Mouse (Mus musculus) stomach, postnatal 0 days (tissue): ENCODE measurements around the gene Brca1. TPM values are rescaled to one million over a fixed set of nuclear protein-coding genes. Genes with fewer than 3 reads are reported as not detected.
"Not testable (repeated sequence)": the region's sequence is repeated elsewhere in the genome, so short reads cannot be mapped to it uniquely, and the experiment has no call there.

Experiments used
- ATAC-seq: fragments of 200-750 bp; cut with Nextera tagmentation; 2 replicates; pipeline ENCODE4 v1.8.0; 2017; ENCODE audit not compliant: low FRiP score, low TSS enrichment
- DNase-seq: peaks from one replicate; pipeline ENCODE4 v3.0.0-alpha.2; 2016; ENCODE audit warnings: low spot score
- H3K27ac ChIP-seq: fragments of 300-500 bp; sonication (generic); replicated peaks from 2 replicates; pipeline ENCODE4 v1.5.1; 2014; ENCODE audit warnings: mild to moderate bottlenecking, control low read depth
- H3K27me3 ChIP-seq: fragments of 300-500 bp; sonication (generic); 2 replicates; pipeline ENCODE4 v1.6.1; 2014; ENCODE audit warnings: low read length; ENCODE audit not compliant: control insufficient read depth, insufficient read depth
- H3K36me3 ChIP-seq: fragments of 300-500 bp; sonication (generic); 2 replicates; pipeline ENCODE4 v1.6.1; 2014; ENCODE audit warnings: low read length, mixed read lengths; ENCODE audit not compliant: control insufficient read depth, insufficient read depth
- H3K4me1 ChIP-seq: fragments of 300-500 bp; sonication (generic); replicated peaks from 2 replicates; pipeline ENCODE4 v1.6.1; 2014; ENCODE audit warnings: antibody characterized with exemption; ENCODE audit not compliant: control insufficient read depth, insufficient read depth
- H3K4me2 ChIP-seq: fragments of 300-500 bp; sonication (generic); replicated peaks from 2 replicates; pipeline ENCODE4 v1.6.1; 2014; ENCODE audit warnings: low read depth, mild to moderate bottlenecking, control low read depth, moderate library complexity
- H3K4me3 ChIP-seq: fragments of 300-500 bp; sonication (generic); 2 replicates; pipeline ENCODE4 v1.5.1; 2014; ENCODE audit warnings: low read depth, low read length, control low read depth
- H3K9ac ChIP-seq: fragments of 300-500 bp; sonication (generic); 2 replicates; pipeline ENCODE4 v1.6.1; 2014; ENCODE audit warnings: mild to moderate bottlenecking, low read length, control low read depth, mixed read lengths
- H3K9me3 ChIP-seq: fragments of 300-500 bp; sonication (generic); 2 replicates; pipeline ENCODE4 v1.6.1; 2016; ENCODE audit warnings: low read length; ENCODE audit not compliant: control insufficient read depth
- CTCF ChIP-seq: IDR thresholded peaks from 2 replicates; pipeline ENCODE4 v1.5.1; 2016; ENCODE audit warnings: antibody characterized with exemption, low read depth, mild to moderate bottlenecking, moderate library complexity
- EP300 ChIP-seq: optimal IDR thresholded peaks from 2 replicates; pipeline ENCODE3; 2016; ENCODE audit warnings: antibody characterized with exemption
- WGBS: fragments of 180-500 bp; shearing (Covaris S2); extraction: QIAGEN DNeasy Blood & Tissue Kit; methylation state at CpG from one replicate; pipeline ENCODE4 v1.1.7; 2014; 5-methylcytosine and 5-hydroxymethylcytosine counted together
- polyA plus RNA-seq: library from polyadenylated mRNA; unstranded; fragments of >200 nt; fragmentation: Nextera tagmentation; extraction: Ambion mirVana; gene quantifications from 2 replicates; pipeline ENCODE4 v1.2.1, GENCODE M21; 2015

Brca1 gene
- polyA plus RNA-seq, 1 experiment from 2014 or later: 2.5 TPM

DNA sequence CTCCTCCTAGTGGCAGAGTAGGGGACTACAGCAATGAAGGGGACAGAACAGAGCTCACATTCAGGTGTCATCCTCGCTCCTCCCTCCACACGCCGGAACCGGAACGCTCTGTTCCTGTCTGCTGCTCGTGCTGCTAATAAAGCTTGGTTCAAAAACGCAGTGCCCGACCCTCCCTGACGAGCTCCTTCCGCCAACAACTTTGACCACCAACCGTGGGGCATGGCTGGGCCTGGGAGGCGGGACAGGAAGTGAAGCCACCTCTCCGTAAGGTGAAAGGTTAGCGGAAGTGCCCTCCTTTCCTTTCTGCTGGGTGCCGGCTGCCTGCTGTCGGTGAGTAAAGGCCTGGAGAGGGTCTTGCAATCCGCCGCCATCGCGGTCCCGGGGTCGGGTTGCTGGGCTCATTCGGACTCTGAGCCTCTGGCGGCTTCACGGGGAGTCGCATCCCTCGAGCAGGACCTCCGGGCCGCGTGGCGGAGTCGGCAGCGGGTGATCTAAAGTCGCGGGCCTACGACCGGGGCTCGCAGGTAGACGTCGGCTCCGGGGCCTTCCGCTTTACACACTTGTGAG lies 109.5 kb downstream of the Brca1 start, which contains the start of gene Rpl27:
TSS of gene Rpl27 (plus strand) at position 172 of the 567 bp plus-strand sequence.
- Histone ChIP-seq H3K4me1 (no peaks in the 10 kb centered on the region), H3K4me3 (peak within 1 kb of the TSS; percentile 78), H3K9me3 (no peaks in the 10 kb centered on the region), H3K27me3 (no peaks in the 10 kb centered on the region), H3K27ac (peak within 1 kb of the TSS; percentile 91), H3K4me2 (peak within 1 kb of the TSS; percentile 74), H3K9ac (peak within 1 kb of the TSS; percentile 97), H3K36me3 (peaks cover 13% of the 10 kb centered on the region)
- ATAC-seq (peak; percentile 99), DNase-seq (peak; percentile 99)
- TF ChIP-seq EP300 (peak; percentile 85), CTCF (peak; percentile 89)
- under 1% methylated on average over 42 of the region's 42 CpGs for WGBS

DNA sequence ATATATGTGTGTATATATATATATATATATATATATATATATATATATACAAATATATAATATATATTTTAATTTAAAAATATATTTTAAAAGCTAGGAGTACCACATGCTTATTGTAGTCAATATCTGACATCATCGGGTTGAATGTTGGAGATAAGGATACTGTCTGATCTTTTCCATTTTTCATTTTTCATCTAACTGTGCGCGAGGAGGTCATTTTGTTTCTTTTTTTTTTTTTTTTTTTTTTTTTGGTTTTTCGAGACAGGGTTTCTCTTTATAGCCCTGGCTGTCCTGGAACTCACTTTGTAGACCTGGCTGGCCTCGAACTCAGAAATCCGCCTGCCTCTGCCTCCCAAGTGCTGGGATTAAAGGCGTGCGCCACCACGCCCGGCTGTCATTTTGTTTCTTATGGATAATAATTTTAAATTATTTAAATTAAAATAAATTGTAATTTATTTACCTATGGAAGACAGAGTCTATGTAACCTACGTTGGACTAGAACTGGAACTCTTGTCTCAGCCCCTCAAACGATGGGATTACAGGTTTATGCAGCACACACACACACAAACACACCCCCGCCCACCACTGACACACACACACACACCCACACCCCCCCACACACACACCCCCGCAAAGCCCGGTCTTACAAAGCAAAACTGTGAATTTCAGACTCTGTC lies 110.2 kb downstream of the Brca1 start:
- WGBS: 34% methylated on average over 13 of the region's 15 CpGs
- H3K9ac ChIP-seq, H3K27ac ChIP-seq, ATAC-seq, DNase-seq, H3K27me3 ChIP-seq, H3K9me3 ChIP-seq, H3K4me1 ChIP-seq: not testable (repeated sequence)
- H3K4me3 ChIP-seq: peak overlapping the region; percentile 21
- peaks cover 13% of the 10 kb centered on the region for H3K36me3 ChIP-seq
- peak overlapping the region; percentile 44; the same call in 1 of the 2 replicates for H3K4me2 ChIP-seq

Other genes with a start within 250 kb of the Brca1 start
- gene Becn1, start 249.7 kb downstream of the Brca1 start, polyA plus RNA-seq: 102 and 110 TPM in 2 replicates
- 64.2 and 66.9 TPM in 2 replicates for gene Psme3, start 235.7 kb downstream of the Brca1 start, polyA plus RNA-seq
- 0.39 and 0.41 TPM in 2 replicates for gene Aoc2, start 226.9 kb downstream of the Brca1 start, polyA plus RNA-seq
- 5.1 TPM in 2 replicates for gene Aoc3, start 221.3 kb downstream of the Brca1 start, polyA plus RNA-seq
- 0.27 and 0.35 TPM in 2 replicates for gene G6pc, start 184.4 kb downstream of the Brca1 start, polyA plus RNA-seq
- gene Aarsd1, start 134.3 kb downstream of the Brca1 start, polyA plus RNA-seq: 29.8 and 30.0 TPM in 2 replicates
- gene Gm27029, start 127.2 kb downstream of the Brca1 start, polyA plus RNA-seq: 3.1 TPM in 2 replicates
- gene Rundc1, start 126.9 kb downstream of the Brca1 start, polyA plus RNA-seq: 11.3 and 11.5 TPM in 2 replicates
- gene Ptges3l, start 126.6 kb downstream of the Brca1 start, polyA plus RNA-seq: 11.1 and 13.4 TPM in 2 replicates
- 317 and 371 TPM in 2 replicates for gene Rpl27, start 109.7 kb downstream of the Brca1 start, polyA plus RNA-seq
- gene Ifi35, start 103.5 kb downstream of the Brca1 start, polyA plus RNA-seq: 37.4 and 37.5 TPM in 2 replicates
- 15.3 and 16.1 TPM in 2 replicates for gene Rnd2, start 87.0 kb downstream of the Brca1 start, polyA plus RNA-seq
- 63.4 and 71.1 TPM in 2 replicates for gene Vat1, start 85.7 kb downstream of the Brca1 start, polyA plus RNA-seq
- gene Nbr1, start 194 bp upstream of the Brca1 start, polyA plus RNA-seq: 34.5 TPM in 2 replicates
- gene Tmem106a, start 30.3 kb upstream of the Brca1 start, polyA plus RNA-seq: 10.0 TPM in 2 replicates
- gene Gm11634, start 47.3 kb upstream of the Brca1 start, polyA plus RNA-seq: 0.13 TPM in 1 of 2 replicates, not detected in the other
- gene Rdm1, start 75.2 kb upstream of the Brca1 start, polyA plus RNA-seq: 18.9 and 20.9 TPM in 2 replicates
- 9.5 and 10.0 TPM in 2 replicates for gene Arl4d, start 113.6 kb upstream of the Brca1 start, polyA plus RNA-seq
- gene Dhx8, start 181.0 kb upstream of the Brca1 start, polyA plus RNA-seq: 12.6 and 12.8 TPM in 2 replicates
- 1.8 and 2.0 TPM in 2 replicates for gene Etv4, start 233.4 kb upstream of the Brca1 start, polyA plus RNA-seq